Mouse (Mus musculus): ENCODE data around the gene Gid4.

DNA sequence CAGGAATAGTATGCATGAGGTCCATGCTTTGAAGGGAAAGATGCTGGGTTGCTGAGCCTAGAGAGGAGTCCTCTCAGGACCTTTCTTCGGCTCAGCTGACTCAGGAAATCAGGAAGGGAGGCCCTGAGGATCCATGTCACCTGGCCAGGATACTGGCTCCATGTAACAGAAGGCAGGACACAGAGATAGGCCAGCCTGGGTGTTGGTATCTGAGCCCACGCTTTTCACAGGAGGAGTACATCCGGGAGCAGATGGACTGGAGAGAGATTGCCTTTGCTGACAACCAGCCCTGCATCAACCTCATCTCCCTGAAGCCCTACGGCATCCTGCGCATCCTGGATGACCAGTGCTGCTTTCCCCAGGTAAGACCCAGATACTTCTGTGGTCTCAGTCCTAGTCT, 75.8 kb downstream of the Gid4 start:
- TF ChIP-seq GATA1 (IDR thresholded peaks at IDR 0.05; ENCODE audit: borderline replicate concordance, low read length) (no peak), FLI1 (IDR thresholded peaks at IDR 0.05; ENCODE audit: low read length) (no peak)

Data from megakaryocyte, embryonic 14.5 days (primary cell).